Mouse (Mus musculus): Measurements from ENCODE around the gene Hist1h2bk. TPM values are rescaled to one million over a fixed set of nuclear protein-coding genes. Genes with fewer than 3 reads are reported as not detected.
"Not testable (repeated sequence)": the region's sequence is repeated elsewhere in the genome, so short reads cannot be mapped to it uniquely, and the experiment has no call there.

Hist1h2bk gene
- polyA plus RNA-seq (2015; fragmentation: Nextera tagmentation; extraction: Ambion mirVana) = 9.5 and 15.3 TPM in 2 replicates

DNA sequence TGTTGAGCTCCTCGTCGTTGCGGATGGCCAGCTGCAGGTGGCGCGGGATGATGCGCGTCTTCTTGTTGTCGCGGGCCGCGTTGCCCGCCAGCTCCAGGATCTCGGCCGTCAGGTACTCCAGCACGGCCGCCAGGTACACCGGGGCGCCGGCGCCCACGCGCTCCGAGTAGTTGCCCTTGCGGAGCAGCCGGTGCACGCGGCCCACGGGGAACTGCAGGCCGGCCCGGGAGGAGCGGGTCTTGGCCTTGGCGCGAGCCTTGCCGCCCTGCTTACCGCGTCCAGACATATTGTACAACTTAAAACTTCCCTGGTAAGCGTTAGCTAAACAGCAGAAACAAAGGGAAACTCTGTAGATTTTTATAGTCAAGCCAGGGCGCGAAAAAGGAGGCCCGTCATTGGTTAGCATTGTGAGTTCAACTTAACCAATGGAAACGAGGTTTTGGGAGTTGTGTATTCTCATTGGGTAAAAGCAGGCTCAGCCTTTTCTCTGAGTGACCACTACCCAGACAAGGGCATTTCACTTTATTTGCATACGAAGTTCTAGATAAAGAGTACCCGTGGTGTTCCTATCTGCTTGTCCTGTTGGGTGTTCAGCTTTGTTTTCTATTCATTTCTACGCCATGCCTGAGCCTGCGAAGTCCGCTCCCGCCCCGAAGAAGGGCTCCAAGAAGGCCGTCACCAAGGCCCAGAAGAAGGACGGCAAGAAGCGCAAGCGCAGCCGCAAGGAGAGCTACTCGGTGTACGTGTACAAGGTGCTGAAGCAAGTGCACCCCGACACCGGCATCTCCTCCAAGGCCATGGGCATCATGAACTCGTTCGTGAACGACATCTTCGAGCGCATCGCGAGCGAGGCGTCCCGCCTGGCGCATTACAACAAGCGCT, at the start of gene Hist1h2bk, which contains the start of gene Hist1h2ah:
Hist1h2bk (plus strand) TSS at position 604 of the 882 bp plus-strand sequence.
Hist1h2ah (minus strand) TSS at position 302 of the 882 bp plus-strand sequence.
- peak; percentile 97 for ATAC-seq (ENCODE audit: insufficient number of reproducible peaks, insufficient read depth, low FRiP score, low TSS enrichment, low read depth)
- H3K9ac ChIP-seq = peak within 1 kb of the TSS; percentile 69
- H3K4me1 ChIP-seq = peaks cover 28% of the 10 kb centered on the region
- H3K27ac ChIP-seq = peak within 1 kb of the TSS; percentile 88
- not testable (repeated sequence) for H3K9me3 ChIP-seq, H3K36me3 ChIP-seq, H3K27me3 ChIP-seq
- peak within 1 kb of the TSS; percentile 46 for H3K4me3 ChIP-seq
- 0% methylated on average over 27 of the region's 69 CpGs for WGBS
- H3K4me2 ChIP-seq = peak within 1 kb of the TSS; percentile 60

GRCm38 (mm10) chr13:21992550-21992949, 43.1 kb upstream of the Hist1h2bk start:
- 80% methylated on average over 5 of the region's 5 CpGs for WGBS
- no peak for ATAC-seq (ENCODE audit: insufficient number of reproducible peaks, insufficient read depth, low FRiP score, low TSS enrichment, low read depth)

DNA sequence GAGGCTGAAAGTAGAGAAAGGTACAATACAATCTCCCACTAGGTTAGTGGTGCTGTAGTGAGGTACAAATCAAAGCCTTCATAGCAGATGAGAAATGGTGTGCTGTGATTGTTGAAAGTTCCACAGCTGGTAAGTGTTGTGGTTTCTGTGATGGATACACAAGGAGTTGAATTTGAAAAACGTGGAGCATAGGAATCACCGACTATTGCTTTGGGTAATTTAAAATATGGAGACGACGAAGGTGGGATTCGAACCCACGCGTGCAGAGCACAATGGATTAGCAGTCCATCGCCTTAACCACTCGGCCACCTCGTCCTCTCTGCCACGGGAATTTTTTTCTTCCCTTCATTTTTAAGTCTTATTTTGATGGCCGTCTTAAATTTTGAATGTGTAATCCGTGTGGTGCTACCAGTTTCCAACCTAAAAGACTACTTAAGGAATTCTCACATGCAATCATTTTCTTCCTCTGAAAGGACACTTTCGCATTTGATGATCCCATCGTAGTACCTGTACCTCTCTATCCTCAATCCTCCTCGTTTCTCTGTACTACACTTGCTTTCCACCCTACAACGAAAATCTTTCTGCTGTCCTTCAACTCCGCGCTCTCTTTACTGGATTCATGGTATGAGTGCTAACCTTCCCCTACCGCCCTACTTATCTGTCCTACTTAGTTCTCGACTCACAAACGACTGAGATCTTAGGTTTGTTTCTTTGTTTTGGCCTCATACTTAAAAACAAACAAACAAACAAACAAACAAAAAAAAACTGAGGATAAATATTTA, 41.5 kb upstream of the Hist1h2bk start:
- no peak overlapping the region for H3K4me2 ChIP-seq

More at GRCm38 (mm10) chr13:21992550-21992949, 43.1 kb upstream of the Hist1h2bk start:
- Histone ChIP-seq H3K9me3 (no peaks in the 10 kb centered on the region; the same call in 1 of the 2 replicates), H3K4me1 (peaks cover 8% of the 10 kb centered on the region), H3K9ac (no peak overlapping the region), H3K27ac (no peak overlapping the region), H3K4me3 (no peak overlapping the region), H3K36me3 (no peaks in the 10 kb centered on the region), H3K27me3 (peaks cover 49% of the 10 kb centered on the region), H3K4me2 (no peak overlapping the region)

GRCm38 (mm10) chr13:21994896-21995295, 40.8 kb upstream of the Hist1h2bk start:
- Histone ChIP-seq H3K4me2 (peak overlapping the region; percentile 54), H3K9me3 (no peaks in the 10 kb centered on the region; the same call in 1 of the 2 replicates), H3K4me3 (peak overlapping the region; percentile 38), H3K9ac (no peak overlapping the region), H3K27me3 (peaks cover 65% of the 10 kb centered on the region), H3K36me3 (no peaks in the 10 kb centered on the region), H3K4me1 (peaks cover 8% of the 10 kb centered on the region), H3K27ac (no peak overlapping the region)
- WGBS = 4% methylated on average over 8 of the region's 8 CpGs
- ATAC-seq (ENCODE audit: insufficient number of reproducible peaks, insufficient read depth, low FRiP score, low TSS enrichment, low read depth) = no peak

More for the DNA sequence above, 41.5 kb upstream of the Hist1h2bk start:
- Histone ChIP-seq H3K4me1 (peaks cover 8% of the 10 kb centered on the region), H3K9ac (no peak overlapping the region), H3K36me3 (no peaks in the 10 kb centered on the region), H3K27ac (no peak overlapping the region), H3K9me3 (no peaks in the 10 kb centered on the region; the same call in 1 of the 2 replicates), H3K4me3 (no peak overlapping the region), H3K27me3 (peaks cover 58% of the 10 kb centered on the region)
- under 1% methylated on average over 22 of the region's 22 CpGs for WGBS
- no peak for ATAC-seq (ENCODE audit: insufficient number of reproducible peaks, insufficient read depth, low FRiP score, low TSS enrichment, low read depth)

- under 1% methylated on average over 21 of the region's 21 CpGs for WGBS
- Histone ChIP-seq H3K4me3 (peak overlapping the region; percentile 38), H3K9ac (no peak overlapping the region), H3K27me3 (peaks cover 67% of the 10 kb centered on the region), H3K4me1 (peaks cover 8% of the 10 kb centered on the region), H3K36me3 (no peaks in the 10 kb centered on the region), H3K4me2 (peak overlapping the region; percentile 54), H3K9me3 (no peaks in the 10 kb centered on the region; the same call in 1 of the 2 replicates), H3K27ac (no peak overlapping the region)
- ATAC-seq (ENCODE audit: insufficient number of reproducible peaks, insufficient read depth, low FRiP score, low TSS enrichment, low read depth) = 0 out of 2 replicates have a peak, but pooled peaks have one; percentile 37
Observed at GRCm38 (mm10) chr13:21995331-21995914, 40.2 kb upstream of the Hist1h2bk start.

GRCm38 (mm10) chr13:21996101-21996839, 39.4 kb upstream of the Hist1h2bk start:
- no peak overlapping the region for H3K9ac ChIP-seq
- no peak for ATAC-seq (ENCODE audit: insufficient number of reproducible peaks, insufficient read depth, low FRiP score, low TSS enrichment, low read depth)
- no peak overlapping the region for H3K27ac ChIP-seq
- peaks cover 75% of the 10 kb centered on the region for H3K27me3 ChIP-seq
- H3K36me3 ChIP-seq = no peaks in the 10 kb centered on the region
- peaks cover 8% of the 10 kb centered on the region for H3K4me1 ChIP-seq
- 2% methylated on average over 12 of the region's 12 CpGs for WGBS
- H3K4me2 ChIP-seq = peak overlapping the region; percentile 54
- H3K4me3 ChIP-seq = peak overlapping the region; percentile 38
- H3K9me3 ChIP-seq = no peaks in the 10 kb centered on the region; the same call in 1 of the 2 replicates

- Histone ChIP-seq H3K9ac (no peak overlapping the region), H3K27ac (no peak overlapping the region), H3K36me3 (no peaks in the 10 kb centered on the region), H3K4me1 (peaks cover 8% of the 10 kb centered on the region), H3K9me3 (no peaks in the 10 kb centered on the region), H3K4me2 (peak overlapping the region; percentile 47), H3K27me3 (peaks cover 81% of the 10 kb centered on the region), H3K4me3 (peak overlapping the region; percentile 24)
- under 1% methylated on average over 13 of the region's 13 CpGs for WGBS
- no peak for ATAC-seq (ENCODE audit: insufficient number of reproducible peaks, insufficient read depth, low FRiP score, low TSS enrichment, low read depth)
Observed at GRCm38 (mm10) chr13:21996840-21997185, 38.9 kb upstream of the Hist1h2bk start.

DNA sequence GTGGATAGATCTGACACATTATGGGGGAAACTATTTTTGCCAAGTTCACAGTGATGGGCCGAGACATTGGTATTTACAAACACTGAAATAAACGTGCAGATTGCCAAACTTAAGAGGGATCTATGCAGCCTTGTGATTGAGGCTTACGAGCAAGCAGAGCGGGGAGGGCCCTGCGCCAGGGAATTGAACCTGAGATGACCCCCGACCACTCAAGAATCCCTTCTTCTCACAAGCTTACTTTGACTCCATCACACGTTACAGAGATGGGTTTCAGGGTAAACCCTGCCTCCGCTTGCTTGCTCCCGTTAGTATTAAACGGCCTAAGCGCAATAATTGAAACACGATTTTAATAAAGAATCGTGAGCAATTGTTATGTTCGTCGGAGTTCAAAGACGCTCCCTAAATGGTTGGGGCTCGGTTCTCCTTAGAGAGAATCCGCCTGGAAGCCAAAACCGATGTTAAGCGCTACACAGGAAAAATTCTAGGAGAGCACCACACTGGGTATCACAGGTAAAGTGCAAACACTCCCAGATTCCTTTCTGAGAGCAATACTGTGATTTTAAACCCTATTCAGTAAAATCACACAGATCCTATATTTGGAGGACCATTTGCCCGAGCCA, 38.4 kb upstream of the Hist1h2bk start:
- under 1% methylated on average over 21 of the region's 21 CpGs for WGBS
- no peak for ATAC-seq (ENCODE audit: insufficient number of reproducible peaks, insufficient read depth, low FRiP score, low TSS enrichment, low read depth)
- H3K27me3 ChIP-seq = peaks cover 86% of the 10 kb centered on the region
- H3K4me1 ChIP-seq = peaks cover 8% of the 10 kb centered on the region
- H3K9me3 ChIP-seq = no peaks in the 10 kb centered on the region
- no peaks in the 10 kb centered on the region for H3K36me3 ChIP-seq
- peak overlapping the region; percentile 24 for H3K4me3 ChIP-seq
- H3K9ac ChIP-seq = no peak overlapping the region
- no peak overlapping the region for H3K27ac ChIP-seq
- peak overlapping the region; percentile 47 for H3K4me2 ChIP-seq

DNA sequence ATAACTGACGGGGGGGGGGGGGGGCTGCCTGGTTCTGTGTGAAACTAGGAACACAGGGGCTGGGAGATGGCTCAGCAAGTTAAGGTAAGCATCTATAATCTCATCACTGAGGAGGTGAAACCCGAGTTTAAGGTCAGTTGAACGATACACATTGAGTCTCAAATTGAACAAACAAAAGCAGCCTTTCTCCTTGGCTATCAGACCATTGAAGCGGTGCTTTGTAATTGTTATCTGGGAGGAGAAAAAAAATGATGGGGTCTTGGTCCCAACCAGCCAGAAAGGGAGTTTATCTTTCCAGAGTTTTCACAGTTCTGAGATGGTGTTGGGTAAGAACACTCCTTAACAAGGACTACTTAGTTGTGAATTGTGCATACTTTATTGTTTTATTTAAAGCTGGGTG, 37.8 kb upstream of the Hist1h2bk start:
- 0 out of 2 replicates have a peak overlapping the region, but pooled peaks have one; percentile 47 for H3K4me2 ChIP-seq
- 11% methylated on average over 4 of the region's 4 CpGs for WGBS
- H3K36me3 ChIP-seq = no peaks in the 10 kb centered on the region
- H3K4me3 ChIP-seq = no peak overlapping the region
- H3K4me1 ChIP-seq = peaks cover 8% of the 10 kb centered on the region
- no peaks in the 10 kb centered on the region for H3K9me3 ChIP-seq
- ATAC-seq (ENCODE audit: insufficient number of reproducible peaks, insufficient read depth, low FRiP score, low TSS enrichment, low read depth) = no peak
- H3K27me3 ChIP-seq = peaks cover 88% of the 10 kb centered on the region
- H3K9ac ChIP-seq = no peak overlapping the region
- H3K27ac ChIP-seq = no peak overlapping the region

DNA sequence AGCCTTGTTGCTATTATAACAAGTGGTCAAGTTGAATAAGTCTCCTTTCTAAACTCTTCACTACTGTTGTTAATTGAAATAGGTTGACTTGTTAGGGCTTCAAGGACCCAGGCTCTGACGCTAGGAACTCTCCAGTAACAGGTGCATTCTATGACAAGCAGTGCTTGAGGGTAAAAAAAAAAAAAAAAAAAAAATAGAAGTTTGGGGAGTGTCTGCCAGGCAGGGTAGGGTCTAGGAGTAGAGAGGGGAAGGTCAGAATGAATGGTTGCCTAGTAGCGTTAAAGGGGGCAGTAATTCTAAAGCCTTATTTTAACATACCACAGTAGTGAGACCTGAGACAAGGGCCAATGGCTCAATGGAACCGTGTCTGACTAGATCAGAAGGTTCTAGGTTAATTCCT, 37.3 kb upstream of the Hist1h2bk start:
- H3K9ac ChIP-seq = no peak overlapping the region
- WGBS = 17% methylated on average over 3 of the region's 3 CpGs
- no peak for ATAC-seq (ENCODE audit: insufficient number of reproducible peaks, insufficient read depth, low FRiP score, low TSS enrichment, low read depth)

More for the DNA sequence above, 37.3 kb upstream of the Hist1h2bk start:
- no peaks in the 10 kb centered on the region for H3K36me3 ChIP-seq
- H3K9me3 ChIP-seq = no peaks in the 10 kb centered on the region
- no peak overlapping the region for H3K27ac ChIP-seq
- H3K4me3 ChIP-seq = no peak overlapping the region
- H3K4me1 ChIP-seq = peaks cover 8% of the 10 kb centered on the region
- peaks cover 91% of the 10 kb centered on the region for H3K27me3 ChIP-seq
- no peak overlapping the region for H3K4me2 ChIP-seq
